Mouse (Mus musculus): Measurements from ENCODE around the gene Kctd2.
"Not testable (repeated sequence)": the region's sequence is repeated elsewhere in the genome, so short reads cannot be mapped to it uniquely, and the experiment has no call there.

The Kctd2 gene

GRCm38 (mm10) chr11:115439326-115439725, 19.4 kb downstream of the Kctd2 start:
- DNase-seq (ENCODE audit: low read depth, low spot score) = no peak

DNA sequence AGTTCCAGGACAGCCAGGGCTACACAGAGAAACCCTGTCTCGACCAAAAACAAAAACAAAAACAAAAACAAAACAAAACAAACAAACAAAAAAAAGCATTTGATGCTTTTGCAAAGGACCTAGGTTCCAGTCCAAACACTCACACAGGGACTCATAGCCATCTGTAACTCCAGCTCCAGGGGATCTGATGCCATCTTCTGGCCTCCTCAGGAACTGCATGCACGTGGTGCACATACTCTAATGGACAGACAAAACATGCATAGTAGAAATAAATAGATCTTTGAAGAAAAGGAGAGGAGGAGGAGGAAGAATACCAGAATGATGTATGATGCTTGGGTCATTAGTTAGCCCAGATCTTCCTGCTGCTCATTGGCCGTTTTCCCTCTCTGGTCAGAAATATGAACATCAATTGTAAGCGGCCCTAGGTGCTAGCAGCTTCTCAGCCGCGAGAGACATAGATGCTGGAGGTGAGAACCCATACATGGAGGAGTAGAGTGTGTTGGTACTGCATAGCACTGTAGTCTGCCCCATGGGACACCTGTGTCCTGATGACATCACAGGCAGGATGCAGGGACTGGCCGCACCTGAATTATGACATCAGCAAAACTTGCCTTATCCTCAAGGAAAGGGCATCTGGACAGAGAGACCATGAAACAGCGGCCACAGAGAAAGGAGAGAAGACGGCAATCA, 20.1 kb downstream of the Kctd2 start, which contains the start of gene Trim80:
TSS of gene Trim80 (plus strand) at position 640 of the 690 bp plus-strand sequence.
- no peak for DNase-seq (ENCODE audit: low read depth, low spot score)

- DNase-seq (ENCODE audit: low read depth, low spot score) = no peak
Measured at GRCm38 (mm10) chr11:115441417-115441816, 21.5 kb downstream of the Kctd2 start.

DNA sequence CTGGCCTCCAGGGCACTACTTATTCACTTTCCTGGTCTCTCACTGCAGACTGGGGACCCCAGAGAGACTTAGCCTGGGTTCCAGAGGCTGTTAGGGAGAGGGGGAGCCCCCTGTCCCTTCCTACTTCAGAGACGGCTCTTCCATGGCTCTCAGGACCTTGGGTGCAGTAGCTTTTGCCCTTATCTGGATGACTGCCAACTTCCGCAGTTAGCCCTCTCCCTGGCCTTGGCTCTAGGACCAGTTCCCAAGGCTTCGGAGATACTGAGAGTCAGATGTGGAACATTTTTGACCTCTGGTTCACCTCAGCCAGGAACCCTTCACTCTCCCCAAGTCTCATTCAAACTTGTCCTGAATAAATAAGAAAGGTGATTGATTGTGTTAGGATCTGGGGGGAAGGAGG, 27.0 kb downstream of the Kctd2 start:
- no peak for DNase-seq (ENCODE audit: low read depth, low spot score)

DNA sequence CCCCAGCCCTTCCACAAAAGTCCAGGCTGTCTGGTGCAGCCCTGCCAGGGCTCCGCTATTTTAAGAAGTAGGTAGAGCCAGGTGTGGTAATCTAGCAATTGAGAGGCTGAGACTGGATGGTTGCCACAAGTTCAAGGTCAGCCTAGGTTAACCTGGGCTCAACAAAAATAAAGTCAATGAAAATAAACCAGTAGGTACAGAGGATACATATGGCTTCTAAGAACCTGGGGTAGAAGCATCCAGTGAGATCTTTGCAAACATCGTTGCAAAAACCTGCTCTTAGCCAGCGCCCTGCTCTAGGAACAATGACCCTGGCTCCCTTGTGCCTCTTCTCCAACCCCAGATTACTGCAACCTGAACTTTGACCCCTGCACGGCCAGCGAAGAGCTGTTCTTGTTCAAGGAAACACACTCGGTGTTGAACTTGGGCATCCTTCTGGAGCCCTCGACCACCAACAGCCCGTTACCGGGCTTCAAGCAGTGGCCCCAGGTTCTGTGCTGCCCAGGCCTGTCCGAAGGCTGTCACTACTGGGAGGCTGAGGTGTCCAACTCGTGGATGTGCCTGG, 27.5 kb downstream of the Kctd2 start:
- no peak for DNase-seq (ENCODE audit: low read depth, low spot score)

- no peak for DNase-seq (ENCODE audit: low read depth, low spot score)
Measured at GRCm38 (mm10) chr11:115448075-115448474, 28.1 kb downstream of the Kctd2 start.

DNA sequence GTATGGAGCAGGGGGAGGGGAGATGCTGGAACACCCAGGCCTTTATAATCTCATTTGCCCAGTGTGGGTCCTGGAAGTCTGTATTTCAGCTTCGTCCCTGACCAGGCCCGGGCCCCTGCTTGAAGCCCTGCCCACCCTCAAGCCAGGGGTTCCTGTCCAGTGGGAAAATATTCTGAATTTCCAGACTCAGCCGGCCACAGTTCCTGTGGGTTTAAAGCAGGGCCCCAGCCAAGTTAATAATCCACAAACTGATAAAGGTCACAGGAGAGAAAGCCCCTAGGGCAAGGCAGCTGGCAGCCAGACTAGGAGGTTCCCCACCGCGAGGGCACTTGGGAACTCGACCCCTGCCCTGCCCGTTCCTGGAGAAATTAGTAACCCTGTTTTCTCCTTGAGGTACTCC, 29.1 kb downstream of the Kctd2 start:
- DNase-seq (ENCODE audit: low read depth, low spot score) = no peak

GRCm38 (mm10) chr11:115450176-115450575, 30.2 kb downstream of the Kctd2 start:
- no peak for DNase-seq (ENCODE audit: low read depth, low spot score)

- DNase-seq (ENCODE audit: low read depth, low spot score) = peak; percentile 91
Measured at GRCm38 (mm10) chr11:115451781-115452241, 31.9 kb downstream of the Kctd2 start.

- DNase-seq (ENCODE audit: low read depth, low spot score) = no peak
Measured at GRCm38 (mm10) chr11:115452281-115452860, 32.4 kb downstream of the Kctd2 start.

GRCm38 (mm10) chr11:115453306-115453705, 33.4 kb downstream of the Kctd2 start:
- DNase-seq (ENCODE audit: low read depth, low spot score) = no peak

DNA sequence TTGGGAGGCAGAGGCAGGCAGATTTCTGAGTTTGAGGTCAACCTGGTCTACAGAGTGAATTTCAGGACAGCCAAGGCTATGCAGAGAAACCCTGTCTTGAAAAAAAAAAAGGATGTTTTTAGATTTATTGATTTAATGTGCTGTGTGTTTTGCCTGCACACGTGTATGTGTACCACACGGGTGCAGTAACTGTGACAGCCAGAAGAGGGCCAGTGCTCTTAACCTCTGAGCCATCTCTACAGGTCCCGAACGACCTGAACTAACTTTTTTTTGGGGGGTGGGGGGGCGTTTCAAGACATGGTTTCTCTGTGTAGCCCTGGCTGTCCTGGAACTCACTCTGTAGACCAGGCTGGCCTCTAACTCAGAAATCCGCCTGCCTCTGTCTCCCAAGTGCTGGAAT, 34.9 kb downstream of the Kctd2 start:
- not testable (repeated sequence) for DNase-seq (ENCODE audit: low read depth, low spot score)

GRCm38 (mm10) chr11:115455619-115456018, 35.7 kb downstream of the Kctd2 start:
- DNase-seq (ENCODE audit: low read depth, low spot score) = no peak

DNA sequence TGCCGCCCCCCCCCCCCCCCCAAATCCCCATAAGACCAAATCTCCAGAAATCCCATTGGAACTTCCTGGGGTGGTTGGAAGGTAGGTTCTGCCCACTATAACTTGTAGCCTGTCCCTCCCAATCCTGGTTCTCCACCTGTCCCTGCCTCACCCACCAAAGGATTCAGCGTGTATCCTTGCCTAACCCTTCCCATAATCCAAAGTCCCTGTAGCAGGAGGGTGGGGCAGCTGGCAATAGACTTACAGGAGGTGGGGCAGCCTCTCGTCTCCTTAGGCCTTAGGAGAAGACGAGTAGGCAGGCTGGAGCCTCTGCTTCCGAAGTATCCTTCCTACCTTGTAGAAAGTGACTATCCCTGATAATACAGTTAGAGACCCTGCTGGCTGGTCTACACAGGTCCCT, 36.3 kb downstream of the Kctd2 start:
- DNase-seq (ENCODE audit: low read depth, low spot score) = no peak

- no peak for DNase-seq (ENCODE audit: low read depth, low spot score)
Measured at GRCm38 (mm10) chr11:115457405-115457804, 37.5 kb downstream of the Kctd2 start.

DNA sequence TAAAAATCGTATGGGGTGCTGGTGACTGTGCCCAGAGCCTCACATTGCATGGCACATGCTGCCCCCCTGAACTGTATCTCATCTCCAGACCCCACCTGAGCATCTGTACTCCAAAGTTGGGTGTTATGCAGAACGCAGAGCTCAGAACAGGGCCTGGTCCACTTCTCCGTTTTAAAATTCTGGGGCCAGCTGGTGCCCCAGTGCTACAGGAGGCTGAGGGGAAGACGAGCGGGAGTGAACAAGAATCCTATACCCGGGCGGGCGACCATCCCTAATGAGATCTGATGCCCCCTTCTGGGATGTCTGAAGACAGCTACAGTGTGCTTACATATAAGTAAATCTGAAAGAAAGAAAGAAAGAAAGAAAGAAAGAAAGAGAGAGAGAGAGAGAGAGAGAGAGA, 41.0 kb downstream of the Kctd2 start:
- DNase-seq (ENCODE audit: low read depth, low spot score) = no peak

GRCm38 (mm10) chr11:115461846-115462242, 41.9 kb downstream of the Kctd2 start:
- peak; percentile 62 for DNase-seq (ENCODE audit: low read depth, low spot score)

GRCm38 (mm10) chr11:115462243-115462891, 42.4 kb downstream of the Kctd2 start, which contains the start of gene Slc16a5:
TSS of gene Slc16a5 (plus strand) at chr11:115462474.
- peak; percentile 53 for DNase-seq (ENCODE audit: low read depth, low spot score)

GRCm38 (mm10) chr11:115463397-115463796, 43.5 kb downstream of the Kctd2 start:
- peak; percentile 81 for DNase-seq (ENCODE audit: low read depth, low spot score)

GRCm38 (mm10) chr11:115464851-115465250, 44.9 kb downstream of the Kctd2 start:
- DNase-seq (ENCODE audit: low read depth, low spot score) = peak; percentile 60

DNA sequence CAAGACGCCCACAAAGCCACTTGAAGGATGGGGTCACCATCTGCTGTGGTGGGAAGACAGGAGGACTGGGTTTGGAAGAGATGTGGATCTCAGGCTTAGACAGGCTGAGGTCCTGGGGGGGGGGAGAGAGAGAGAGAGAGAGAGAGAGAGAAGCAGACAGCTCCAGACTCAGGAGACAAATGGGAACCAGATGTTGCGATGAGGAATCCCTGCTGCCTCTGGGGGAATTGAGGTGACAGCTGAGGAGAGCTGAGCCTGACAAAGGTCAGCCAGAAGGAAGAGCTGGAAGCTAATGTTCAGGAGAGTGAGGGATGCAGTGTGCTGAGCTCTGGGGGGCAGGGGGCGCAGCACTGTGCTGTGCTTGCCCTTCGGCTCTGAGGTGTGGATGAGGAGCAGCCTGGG, 47.3 kb downstream of the Kctd2 start:
- DNase-seq (ENCODE audit: low read depth, low spot score) = no peak

GRCm38 (mm10) chr11:115472183-115472582, 52.3 kb downstream of the Kctd2 start:
- no peak for DNase-seq (ENCODE audit: low read depth, low spot score)
